Mouse (Mus musculus): ENCODE results near the gene Wdhd1. TPM values are rescaled to one million over a fixed set of nuclear protein-coding genes. Genes with fewer than 3 reads are reported as not detected.

Gene Wdhd1
- polyA plus RNA-seq (2015; fragmentation: Nextera tagmentation; extraction: Ambion mirVana): 7.0 and 7.9 TPM in 2 replicates

GRCm38 (mm10) chr14:47276637-47277393, at the start of gene Wdhd1, which contains the start of gene Socs4:
Wdhd1 (minus strand) TSS chr14:47276857.
Socs4 (plus strand) TSS chr14:47276931.

GRCm38 (mm10) chr14:47297785-47298407, 21.2 kb upstream of the Wdhd1 start, which contains the start of gene Mapk1ip1l:
Mapk1ip1l (plus strand) TSS chr14:47298266.

Other genes with a start within 250 kb of the Wdhd1 start
- 2.0 and 2.3 TPM in 2 replicates for gene Gch1, start 87.4 kb downstream of the Wdhd1 start, polyA plus RNA-seq (2015; fragmentation: Nextera tagmentation; extraction: Ambion mirVana)
- gene Socs4, start 74 bp upstream of the Wdhd1 start, polyA plus RNA-seq (2015; fragmentation: Nextera tagmentation; extraction: Ambion mirVana): 1.6 and 1.9 TPM in 2 replicates
- 24.0 and 25.9 TPM in 2 replicates for gene Mapk1ip1l, start 21.4 kb upstream of the Wdhd1 start, polyA plus RNA-seq (2015; fragmentation: Nextera tagmentation; extraction: Ambion mirVana)
- 5.2 and 8.7 TPM in 2 replicates for gene Lgals3, start 90.9 kb upstream of the Wdhd1 start, polyA plus RNA-seq (2015; fragmentation: Nextera tagmentation; extraction: Ambion mirVana)
- gene Dlgap5, start 141.6 kb upstream of the Wdhd1 start, polyA plus RNA-seq (2015; fragmentation: Nextera tagmentation; extraction: Ambion mirVana): 2.3 and 3.2 TPM in 2 replicates
- 33.2 and 35.0 TPM in 2 replicates for gene Fbxo34, start 173.6 kb upstream of the Wdhd1 start, polyA plus RNA-seq (2015; fragmentation: Nextera tagmentation; extraction: Ambion mirVana)

All from neural tube, postnatal 0 days (tissue).